8 mouse cellular contexts compared by ENCODE assay signal in genomic region chr2:114200932-114201559, GRCm38 (mm10). TPM values are rescaled to one million over a fixed set of nuclear protein-coding genes. Genes with fewer than 3 reads are reported as not detected.
A peak's percentile ranks its signal among the peaks of the same experiment; 100 is the strongest.
DNase-seq lines count a peak whose midpoint lies in the region; ATAC-seq lines count a peak whose summit lies in the region.

TSS of gene Zfp770 (minus strand) at chr2:114201469.

- H3K9me3 ChIP-seq in megakaryocyte, embryonic 14.5 days, result no peaks in the 10 kb centered on the region

- DNase-seq in adrenal gland, adult 18-20 months (ENCODE audit: low spot score in 2 of 2), result peak; percentile 76 to 77
- DNase-seq in embryo, embryonic 10.5 days (ENCODE audit: low spot score), result peak; percentile 86
- peak; percentile 63 for DNase-seq in gastrocnemius, postnatal 14 days
- peak; percentile 49 to 83 for DNase-seq in left cerebral cortex, adult 9 months (ENCODE audit: low spot score in 2 of 2)
- DNase-seq in right cerebral cortex, adult 2 months (ENCODE audit: low spot score in 2 of 2), result peak; percentile 87
- DNase-seq in urinary bladder, postnatal 10 days (ENCODE audit: low spot score), result peak; percentile 23

- ATAC-seq in inflammation-experienced regulatory T-cells, adult 6 months, result peak; percentile 86

- H3K27me3 ChIP-seq in megakaryocyte, embryonic 14.5 days (replicated peaks), result peaks cover 1% of the 10 kb centered on the region

- peak within 1 kb of the TSS; percentile 97 for H3K4me3 ChIP-seq in megakaryocyte, embryonic 14.5 days (replicated peaks)

- intact Hi-C loops in gastrocnemius, postnatal 14 days (cut with DNase I; ENCODE audit: low total_unique reads), result no loop called here

- H3K36me3 ChIP-seq in megakaryocyte, embryonic 14.5 days (replicated peaks; ENCODE audit: low read length), result peaks cover 14% of the 10 kb centered on the region

- H3K4me1 ChIP-seq in megakaryocyte, embryonic 14.5 days, result peaks cover 24% of the 10 kb centered on the region

RNA-seq across cellular contexts. Expression of gene Zfp770, which starts in this region (rescaled TPM):
- 10 to 100 TPM; 11.3 to 11.6 TPM for total RNA-seq in adrenal gland, adult 18-20 months (2021)
- 10 to 100 TPM; 11.8 to 13.3 TPM for total RNA-seq in gastrocnemius, postnatal 14 days (2021)
- polyA plus RNA-seq in inflammation-experienced regulatory T-cells, adult 6 months (2017; shearing (Covaris generic)), result 1 to 10 TPM; 2.4 to 3.6 (median 2.6) TPM
- 0.06 TPM in 1 of 2 replicates, not detected in the other for polyA plus RNA-seq in megakaryocyte, embryonic 14.5 days (2012; ENCODE audit: insufficient read depth, low replicate concordance)

Comparison
In these comparisons a context has a peak if more than half of its experiments do, and no peak if none do; other contexts are left out.
1. Peak in every context shown above with its lines: DNase-seq, ATAC-seq and H3K4me3 ChIP-seq.
2. DNase-seq: peak in every context shown above with its lines; median percentile 87 in right cerebral cortex, adult 2 months; 86 in embryo, embryonic 10.5 days; 76 in adrenal gland, adult 18-20 months; 66 in left cerebral cortex, adult 9 months; 63 in gastrocnemius, postnatal 14 days; 23 in urinary bladder, postnatal 10 days.